Mouse (Mus musculus) pancreas, adult 10 weeks (tissue): ENCODE results near the gene Tnfrsf17. TPM values are rescaled to one million over a fixed set of nuclear protein-coding genes. Genes with fewer than 3 reads are reported as not detected.

Source experiments
- polyA plus RNA-seq: library from polyadenylated mRNA; stranded (reverse); fragments of 350-450 nt; fragmentation: Illumina TruSeq; extraction: RNeasy Lipid Tissue Mini Kit (QIAGEN cat#74804); gene quantifications from one replicate; pipeline ENCODE4 v1.2.3, GENCODE M21; 2015; ENCODE audit warnings: low read depth, low replicate concordance; ENCODE audit not compliant: insufficient read depth

Tnfrsf17 gene
- not detected for polyA plus RNA-seq

DNA sequence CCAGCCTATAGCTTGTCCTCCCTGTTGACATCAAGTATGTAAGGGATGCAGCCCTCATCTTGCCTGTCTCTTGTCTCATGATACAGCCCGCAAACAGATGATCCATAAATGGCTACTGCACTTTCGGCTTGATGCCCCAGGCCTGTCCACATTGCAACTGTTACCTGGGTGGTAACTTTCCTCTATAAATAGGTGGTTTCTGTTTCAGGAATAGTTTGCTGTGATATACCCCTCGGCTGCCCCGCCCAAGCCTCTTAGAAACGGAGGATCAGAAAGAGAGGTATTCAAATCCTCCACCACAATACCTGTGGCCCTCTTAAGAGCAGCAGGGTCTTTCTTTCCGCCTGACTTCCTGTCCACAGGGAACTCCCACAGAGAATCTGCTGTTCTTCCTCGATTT lies at the start of gene Tnfrsf17:
Gene Tnfrsf17 (plus strand): TSS at position 301 of the 400 bp plus-strand sequence.

DNA sequence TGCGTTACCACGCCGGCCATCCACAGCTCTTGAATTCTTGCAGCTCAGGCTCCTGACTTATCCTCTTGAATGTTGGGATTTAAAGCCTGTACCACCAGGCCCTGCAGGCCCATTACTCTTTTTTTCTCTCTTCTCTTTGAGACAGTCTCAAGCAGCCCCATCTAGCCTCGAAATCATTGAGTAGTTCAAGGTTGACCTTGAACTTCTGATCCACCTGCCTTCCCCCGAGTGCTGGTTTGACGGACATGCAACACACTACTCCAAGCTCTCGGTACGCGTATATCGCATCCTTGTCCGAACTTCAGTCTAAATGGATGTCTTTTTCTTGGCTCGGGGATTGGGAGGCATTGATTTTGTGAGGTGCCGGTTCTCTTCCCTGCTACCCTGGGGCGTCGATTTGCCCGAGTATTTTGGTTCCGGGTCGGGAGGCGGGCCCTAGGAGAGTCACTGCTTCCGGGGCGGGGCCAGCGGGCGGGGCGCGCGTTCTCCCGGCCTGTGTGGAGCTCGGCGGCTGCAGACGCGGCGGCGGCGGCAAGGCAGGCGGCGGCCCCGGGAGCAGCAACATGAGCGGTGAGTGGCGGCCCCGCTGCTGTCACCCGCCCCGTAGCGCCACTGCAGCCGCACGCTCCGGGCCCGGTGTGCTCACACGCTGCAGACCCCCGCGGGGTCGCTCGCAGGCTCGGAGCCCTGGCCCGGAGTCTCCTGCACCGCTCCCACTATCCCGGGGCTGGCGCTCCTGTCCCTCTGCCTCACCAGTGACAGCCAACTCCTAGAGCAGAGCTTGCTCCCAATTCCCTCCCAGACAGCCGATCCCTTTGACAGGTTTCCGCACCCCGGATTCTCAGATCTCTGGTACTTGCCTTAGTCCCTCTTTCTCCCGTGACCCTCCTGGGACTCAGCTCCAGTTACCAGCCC lies 9.1 kb downstream of the Tnfrsf17 start, which contains the start of gene Snx29:
Gene Snx29 (plus strand): TSS at position 500 of the 915 bp plus-strand sequence.

Other genes starting within 250 kb of the Tnfrsf17 start
- 19.8 TPM for gene Litaf, start 247.7 kb upstream of the Tnfrsf17 start, polyA plus RNA-seq
- 28.1 TPM for gene Txndc11, start 179.2 kb upstream of the Tnfrsf17 start, polyA plus RNA-seq
- 71.0 TPM for gene Zc3h7a, start 137.4 kb upstream of the Tnfrsf17 start, polyA plus RNA-seq
- gene Rsl1d1, start 110.5 kb upstream of the Tnfrsf17 start, polyA plus RNA-seq = 17.1 TPM
- 21.2 TPM for gene Gspt1, start 59.5 kb upstream of the Tnfrsf17 start, polyA plus RNA-seq
- 1.1 TPM for gene Snx29, start 9.1 kb downstream of the Tnfrsf17 start, polyA plus RNA-seq